Mouse (Mus musculus) myocyte (in vitro differentiated cells): ENCODE results near the gene Ifna1.

Experiments used
- CEBPB ChIP-seq: IDR thresholded peaks from 2 replicates; pipeline ENCODE4 v1.6.1; 2011; ENCODE audit warnings: mild to moderate bottlenecking, moderate library complexity; ENCODE audit not compliant: poor library complexity, insufficient read depth, severe bottlenecking
- E2F4 ChIP-seq: IDR thresholded peaks from one replicate; pipeline ENCODE4 v1.6.1; 2011; ENCODE audit warnings: mild to moderate bottlenecking, control low read depth, moderate library complexity; ENCODE audit not compliant: insufficient read depth
- MAX ChIP-seq: IDR thresholded peaks from one replicate; pipeline ENCODE4 v1.6.1; 2011; ENCODE audit warnings: low read depth, mild to moderate bottlenecking, control low read depth
- MYOD1 ChIP-seq, 3 experiments: IDR thresholded peaks; one replicate each; pipeline ENCODE4 v1.6.1; 2011; ENCODE audit warnings: control low read depth in 2 of 3, low read depth in 2 of 3, mild to moderate bottlenecking in 2 of 3, moderate library complexity in 1 of 3; ENCODE audit not compliant: insufficient read length in 2 of 3, control insufficient read depth in 1 of 3
- MYOG ChIP-seq, 3 experiments: IDR thresholded peaks; one replicate each; pipeline ENCODE4 v1.6.1; 2011; ENCODE audit warnings: control low read depth in 2 of 3, low read depth in 2 of 3, mild to moderate bottlenecking in 2 of 3; ENCODE audit not compliant: insufficient read length in 2 of 3, control insufficient read depth in 1 of 3, insufficient read depth in 1 of 3
- POLR2A ChIP-seq: IDR thresholded peaks from one replicate; pipeline ENCODE4 v1.6.1; 2011; ENCODE audit warnings: low read depth, mild to moderate bottlenecking, control low read depth, moderate library complexity; ENCODE audit not compliant: insufficient read length
- POLR2AphosphoS2 ChIP-seq: IDR thresholded peaks from one replicate; pipeline ENCODE4 v1.6.1; 2011; ENCODE audit warnings: low read depth, control low read depth; ENCODE audit not compliant: insufficient read length
- REST ChIP-seq: IDR thresholded peaks from one replicate; pipeline ENCODE4 v1.6.1; 2011; ENCODE audit warnings: mild to moderate bottlenecking, control low read depth, moderate library complexity; ENCODE audit not compliant: insufficient read depth, insufficient read length
- SRF ChIP-seq: IDR thresholded peaks from one replicate; pipeline ENCODE4 v1.6.1; 2011; ENCODE audit warnings: low read depth; ENCODE audit not compliant: control insufficient read depth, insufficient read length
- TCF12 ChIP-seq: IDR thresholded peaks from one replicate; pipeline ENCODE4 v1.6.1; 2011; ENCODE audit warnings: mild to moderate bottlenecking, control low read depth; ENCODE audit not compliant: poor library complexity, insufficient read depth, severe bottlenecking
- TCF3 ChIP-seq: IDR thresholded peaks from one replicate; pipeline ENCODE4 v1.6.1; 2011; ENCODE audit warnings: low read depth, control low read depth; ENCODE audit not compliant: insufficient read length
- USF1 ChIP-seq: IDR thresholded peaks from one replicate; pipeline ENCODE4 v1.6.1; 2011; ENCODE audit warnings: low read depth, mild to moderate bottlenecking, control low read depth, moderate library complexity

DNA sequence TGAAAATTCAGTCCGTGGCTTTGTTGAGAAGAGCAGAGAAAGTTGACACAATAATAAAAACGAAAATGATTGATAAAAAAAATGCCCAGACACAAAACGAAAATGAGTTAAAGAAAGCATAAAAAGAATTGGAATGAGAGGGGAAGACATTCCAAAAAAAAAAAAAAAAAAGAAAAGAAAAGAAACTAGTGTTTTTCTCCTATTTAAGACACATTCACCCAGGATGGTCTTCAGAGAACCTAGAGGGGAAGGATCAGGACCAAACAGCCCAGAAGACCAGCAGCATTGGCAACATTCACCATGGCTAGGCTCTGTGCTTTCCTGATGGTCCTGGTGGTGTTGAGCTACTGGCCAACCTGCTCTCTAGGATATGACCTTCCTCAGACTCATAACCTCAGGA is 34.0 kb upstream of the Ifna1 start, which contains the start of gene Ifna7:
- TF ChIP-seq POLR2A (no peak), TCF12 (no peak), USF1 (no peak), POLR2AphosphoS2 (no peak), CEBPB (no peak), MAX (no peak), E2F4 (no peak), MYOD1 (IDR thresholded peaks at IDR 0.05; ENCODE audit: control insufficient read depth in 1 of 3, insufficient read length in 2 of 3, low read depth in 2 of 3) (no peak), SRF (no peak), MYOG (IDR thresholded peaks at IDR 0.05; ENCODE audit: control insufficient read depth in 1 of 3, insufficient read depth in 1 of 3, insufficient read length in 2 of 3, low read depth in 2 of 3) (no peak), REST (no peak), TCF3 (no peak)
